Mouse (Mus musculus) forebrain, embryonic 11.5 days (tissue): Measurements from ENCODE around the gene C2. TPM values are rescaled to one million over a fixed set of nuclear protein-coding genes. Genes with fewer than 3 reads are reported as not detected.
"Not testable (repeated sequence)": the region's sequence is repeated elsewhere in the genome, so short reads cannot be mapped to it uniquely, and the experiment has no call there.

Source experiments
- ATAC-seq: fragments of 200-750 bp; cut with Nextera tagmentation; replicated peaks from 2 replicates; pipeline ENCODE4 v1.8.0; 2017; ENCODE audit warnings: moderate TSS enrichment; ENCODE audit not compliant: low FRiP score
- DNase-seq: peaks from one replicate; pipeline ENCODE4 v3.0.0-alpha.2; 2017; ENCODE audit warnings: low spot score
- H3K27ac ChIP-seq: fragments of 300-500 bp; sonication (generic); 2 replicates; pipeline ENCODE4 v1.5.1; 2014; ENCODE audit warnings: low read depth, low read length
- H3K27me3 ChIP-seq: fragments of 300-500 bp; sonication (generic); 2 replicates; pipeline ENCODE4 v1.6.1; 2014; ENCODE audit warnings: mild to moderate bottlenecking, low read length, mixed read lengths; ENCODE audit not compliant: control insufficient read depth, insufficient read depth
- H3K36me3 ChIP-seq: fragments of 300-500 bp; sonication (generic); 2 replicates; pipeline ENCODE4 v1.6.1; 2014; ENCODE audit warnings: mild to moderate bottlenecking, low read length, moderate library complexity, mixed read lengths; ENCODE audit not compliant: control insufficient read depth, insufficient read depth
- H3K4me1 ChIP-seq: fragments of 300-500 bp; sonication (generic); replicated peaks from 2 replicates; pipeline ENCODE4 v1.6.1; 2014; ENCODE audit warnings: low read length, mixed read lengths; ENCODE audit not compliant: control insufficient read depth, insufficient read depth
- H3K4me2 ChIP-seq: fragments of 300-500 bp; sonication (generic); 2 replicates; pipeline ENCODE4 v1.6.1; 2014; ENCODE audit warnings: low read depth, mild to moderate bottlenecking, low read length, moderate library complexity, mixed read lengths; ENCODE audit not compliant: severe bottlenecking
- H3K4me3 ChIP-seq: fragments of 300-500 bp; sonication (generic); 2 replicates; pipeline ENCODE4 v1.5.1; 2014; ENCODE audit warnings: low read depth, low read length
- H3K9ac ChIP-seq: fragments of 300-500 bp; sonication (generic); 2 replicates; pipeline ENCODE4 v1.6.1; 2014; ENCODE audit warnings: low read length
- H3K9me3 ChIP-seq: fragments of 300-500 bp; sonication (generic); 2 replicates; pipeline ENCODE4 v1.6.1; 2016; ENCODE audit warnings: low read length, mixed read lengths; ENCODE audit not compliant: control insufficient read depth
- WGBS: fragments of 180-500 bp; shearing (Covaris S2); extraction: QIAGEN DNeasy Blood & Tissue Kit; methylation state at CpG from one replicate; pipeline ENCODE4 v1.1.7; 2014; 5-methylcytosine and 5-hydroxymethylcytosine counted together
- polyA plus RNA-seq: library from polyadenylated mRNA; unstranded; fragments of >200 nt; fragmentation: Nextera tagmentation; extraction: Ambion mirVana; gene quantifications from 2 replicates; pipeline ENCODE4 v1.2.1, GENCODE M21; 2014

The C2 gene
- polyA plus RNA-seq, 1 experiment from 2014 or later = 1.1 TPM

GRCm38 (mm10) chr17:34917188-34917587 is 19.1 kb upstream of the C2 start:
- WGBS = 87% methylated on average over 9 of the region's 9 CpGs

GRCm38 (mm10) chr17:34916316-34916715 is 18.3 kb upstream of the C2 start:
- DNase-seq (no peak), ATAC-seq (no peak)
- Histone ChIP-seq H3K9ac (no peak overlapping the region), H3K9me3 (no peaks in the 10 kb centered on the region), H3K27me3 (no peaks in the 10 kb centered on the region), H3K4me1 (no peaks in the 10 kb centered on the region), H3K4me2 (no peak overlapping the region), H3K36me3 (peaks cover 5% of the 10 kb centered on the region; the same call in 1 of the 2 replicates), H3K4me3 (no peak overlapping the region), H3K27ac (no peak overlapping the region)
- WGBS = 88% methylated on average over 5 of the region's 5 CpGs

More at GRCm38 (mm10) chr17:34917188-34917587, 19.1 kb upstream of the C2 start:
- no peak overlapping the region for H3K27ac ChIP-seq
- ATAC-seq (no peak), DNase-seq (no peak)
- H3K4me2 ChIP-seq = no peak overlapping the region
- H3K9ac ChIP-seq = no peak overlapping the region
- H3K36me3 ChIP-seq = peaks cover under 1% of the 10 kb centered on the region; the same call in 1 of the 2 replicates
- H3K27me3 ChIP-seq = no peaks in the 10 kb centered on the region
- H3K4me3 ChIP-seq = no peak overlapping the region
- no peaks in the 10 kb centered on the region for H3K4me1 ChIP-seq
- no peaks in the 10 kb centered on the region for H3K9me3 ChIP-seq

- no peak overlapping the region for H3K4me3 ChIP-seq
Measured at GRCm38 (mm10) chr17:34915410-34915831, 17.4 kb upstream of the C2 start.

GRCm38 (mm10) chr17:34913930-34914665 is 16.0 kb upstream of the C2 start, which contains the start of gene Slc44a4:
Gene Slc44a4 (plus strand): TSS chr17:34914466.
- no peak for ATAC-seq
- Histone ChIP-seq H3K27ac (no peak within 1 kb of the TSS), H3K4me2 (no peak within 1 kb of the TSS), H3K4me1 (no peaks in the 10 kb centered on the region), H3K36me3 (peaks cover 11% of the 10 kb centered on the region), H3K9ac (no peak within 1 kb of the TSS), H3K9me3 (no peaks in the 10 kb centered on the region), H3K27me3 (no peaks in the 10 kb centered on the region), H3K4me3 (no peak within 1 kb of the TSS)
- WGBS = 38% methylated on average over 18 of the region's 18 CpGs
- DNase-seq = no peak

More at GRCm38 (mm10) chr17:34915410-34915831, 17.4 kb upstream of the C2 start:
- 23% methylated on average over 11 of the region's 11 CpGs for WGBS
- Histone ChIP-seq H3K36me3 (peaks cover 11% of the 10 kb centered on the region), H3K4me1 (no peaks in the 10 kb centered on the region), H3K4me2 (no peak overlapping the region), H3K9me3 (no peaks in the 10 kb centered on the region), H3K27me3 (no peaks in the 10 kb centered on the region), H3K9ac (no peak overlapping the region), H3K27ac (no peak overlapping the region)
- peak; percentile 68 for DNase-seq
- no peak for ATAC-seq

- Histone ChIP-seq H3K9me3 (no peaks in the 10 kb centered on the region), H3K27me3 (no peaks in the 10 kb centered on the region), H3K36me3 (peaks cover 16% of the 10 kb centered on the region), H3K4me3 (no peak overlapping the region), H3K4me2 (no peak overlapping the region), H3K4me1 (no peaks in the 10 kb centered on the region), H3K27ac (no peak overlapping the region), H3K9ac (no peak overlapping the region)
- ATAC-seq = peak; percentile 45
- DNase-seq = peak; percentile 87
- 53% methylated on average over 5 of the region's 5 CpGs for WGBS
Measured at GRCm38 (mm10) chr17:34911945-34912351, 13.9 kb upstream of the C2 start.

- Histone ChIP-seq H3K27ac (no peak overlapping the region), H3K4me1 (no peaks in the 10 kb centered on the region), H3K36me3 (peaks cover 23% of the 10 kb centered on the region), H3K4me2 (no peak overlapping the region), H3K4me3 (no peak overlapping the region), H3K9ac (no peak overlapping the region), H3K27me3 (no peaks in the 10 kb centered on the region), H3K9me3 (no peaks in the 10 kb centered on the region)
- no peak for ATAC-seq
- WGBS = 94% methylated on average over 10 of the region's 10 CpGs
- no peak for DNase-seq
Measured at GRCm38 (mm10) chr17:34910982-34911381, 12.9 kb upstream of the C2 start.

GRCm38 (mm10) chr17:34902895-34903294 is 4.8 kb upstream of the C2 start:
- Histone ChIP-seq H3K27ac (no peak overlapping the region), H3K4me1 (0 out of 2 replicates have a peak, but pooled peaks cover 1% of the 10 kb centered on the region), H3K9me3 (no peaks in the 10 kb centered on the region), H3K36me3 (peaks cover 18% of the 10 kb centered on the region; the same call in 1 of the 2 replicates), H3K4me3 (no peak overlapping the region), H3K4me2 (no peak overlapping the region), H3K9ac (no peak overlapping the region), H3K27me3 (no peaks in the 10 kb centered on the region)
- 88% methylated on average over 9 of the region's 9 CpGs for WGBS
- ATAC-seq = no peak
- no peak for DNase-seq

GRCm38 (mm10) chr17:34901948-34902347 is 3.9 kb upstream of the C2 start:
- 95% methylated on average over 9 of the region's 10 CpGs for WGBS
- H3K4me1 ChIP-seq, DNase-seq, H3K9ac ChIP-seq, H3K4me2 ChIP-seq, H3K9me3 ChIP-seq, H3K27ac ChIP-seq, ATAC-seq, H3K4me3 ChIP-seq, H3K27me3 ChIP-seq: not testable (repeated sequence)
- H3K36me3 ChIP-seq = peaks cover 17% of the 10 kb centered on the region; the same call in 1 of the 2 replicates

GRCm38 (mm10) chr17:34900826-34901225 is 2.8 kb upstream of the C2 start:
- not testable (repeated sequence) for ATAC-seq, H3K4me1 ChIP-seq, H3K27ac ChIP-seq, DNase-seq, H3K9ac ChIP-seq, H3K27me3 ChIP-seq, H3K4me3 ChIP-seq, H3K4me2 ChIP-seq, H3K9me3 ChIP-seq
- H3K36me3 ChIP-seq = peaks cover 15% of the 10 kb centered on the region; the same call in 1 of the 2 replicates
